Mouse (Mus musculus): Measurements from ENCODE around the gene Fbn1. TPM values are rescaled to one million over a fixed set of nuclear protein-coding genes. Genes with fewer than 3 reads are reported as not detected.

Fbn1 gene
- polyA plus RNA-seq (2015; fragmentation: Nextera tagmentation; extraction: Ambion mirVana) = 31.3 and 33.7 TPM in 2 replicates

- Histone ChIP-seq H3K9ac (ENCODE audit: low read length) (peak within 1 kb of the TSS; percentile 79), H3K4me2 (ENCODE audit: low read depth, low read length) (peak within 1 kb of the TSS; percentile 61), H3K9me3 (replicated peaks; ENCODE audit: control insufficient read depth, low read length) (no peaks in the 10 kb centered on the region), H3K27ac (ENCODE audit: low read length) (peak within 1 kb of the TSS; percentile 94), H3K36me3 (ENCODE audit: control insufficient read depth, insufficient read depth, low read length) (no peaks in the 10 kb centered on the region), H3K27me3 (ENCODE audit: control insufficient read depth, insufficient read depth, low read length) (peaks cover 14% of the 10 kb centered on the region), H3K4me1 (ENCODE audit: control insufficient read depth, insufficient read depth, low read length) (0 out of 2 replicates have a peak, but pooled peaks cover 9% of the 10 kb centered on the region), H3K4me3 (replicated peaks; ENCODE audit: low read length) (peak within 1 kb of the TSS; percentile 73)
- 84% methylated on average over 4 of the region's 4 CpGs for WGBS
- ATAC-seq (ENCODE audit: insufficient read depth, low FRiP score) = no peak
Observed at GRCm38 (mm10) chr2:125507893-125508292, at the start of gene Fbn1. Gene Fbn1, minus strand, starts transcription at chr2:125507993.

- Histone ChIP-seq H3K36me3 (ENCODE audit: control insufficient read depth, insufficient read depth, low read length) (no peaks in the 10 kb centered on the region), H3K9ac (ENCODE audit: low read length) (no peak overlapping the region), H3K4me3 (replicated peaks; ENCODE audit: low read length) (no peak overlapping the region), H3K27me3 (ENCODE audit: control insufficient read depth, insufficient read depth, low read length) (no peaks in the 10 kb centered on the region), H3K9me3 (replicated peaks; ENCODE audit: control insufficient read depth, low read length) (no peaks in the 10 kb centered on the region), H3K4me2 (ENCODE audit: low read depth, low read length) (no peak overlapping the region), H3K27ac (ENCODE audit: low read length) (no peak overlapping the region), H3K4me1 (ENCODE audit: control insufficient read depth, insufficient read depth, low read length) (no peaks in the 10 kb centered on the region)
- 69% methylated on average over 6 of the region's 6 CpGs for WGBS
- ATAC-seq (ENCODE audit: insufficient read depth, low FRiP score) = no peak
Observed at GRCm38 (mm10) chr2:125555830-125556229, 48.0 kb upstream of the Fbn1 start.

GRCm38 (mm10) chr2:125548806-125549578, 41.2 kb upstream of the Fbn1 start:
- Histone ChIP-seq H3K9ac (ENCODE audit: low read length) (no peak overlapping the region), H3K9me3 (replicated peaks; ENCODE audit: control insufficient read depth, low read length) (no peaks in the 10 kb centered on the region), H3K4me3 (replicated peaks; ENCODE audit: low read length) (no peak overlapping the region), H3K4me1 (ENCODE audit: control insufficient read depth, insufficient read depth, low read length) (no peaks in the 10 kb centered on the region), H3K27me3 (ENCODE audit: control insufficient read depth, insufficient read depth, low read length) (no peaks in the 10 kb centered on the region), H3K36me3 (ENCODE audit: control insufficient read depth, insufficient read depth, low read length) (no peaks in the 10 kb centered on the region), H3K27ac (ENCODE audit: low read length) (no peak overlapping the region), H3K4me2 (ENCODE audit: low read depth, low read length) (no peak overlapping the region)
- ATAC-seq (ENCODE audit: insufficient read depth, low FRiP score) = no peak
- WGBS = 40% methylated on average over 1 of the region's 1 CpGs

DNA sequence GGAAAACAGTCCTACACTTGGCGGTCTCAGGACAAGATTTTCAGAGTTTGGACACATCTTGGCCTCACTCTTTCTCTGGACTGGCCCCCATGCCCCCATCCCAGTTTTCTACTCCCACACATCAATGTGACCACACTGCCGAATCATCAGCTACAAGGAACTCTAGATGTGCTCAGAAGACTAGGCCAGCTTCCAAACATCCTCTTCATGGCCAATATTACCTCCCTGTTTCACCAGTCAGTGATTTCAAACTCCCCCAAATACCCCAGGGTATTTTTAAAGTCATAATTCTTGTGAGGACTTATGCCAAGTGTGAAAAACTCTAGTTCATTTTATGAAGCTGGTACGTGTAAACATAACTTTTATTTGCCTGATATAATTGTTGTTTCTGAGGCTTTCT, 37.2 kb upstream of the Fbn1 start:
- 76% methylated on average over 3 of the region's 3 CpGs for WGBS
- Histone ChIP-seq H3K9me3 (replicated peaks; ENCODE audit: control insufficient read depth, low read length) (no peaks in the 10 kb centered on the region), H3K27me3 (ENCODE audit: control insufficient read depth, insufficient read depth, low read length) (no peaks in the 10 kb centered on the region), H3K4me3 (replicated peaks; ENCODE audit: low read length) (no peak overlapping the region), H3K9ac (ENCODE audit: low read length) (no peak overlapping the region), H3K27ac (ENCODE audit: low read length) (no peak overlapping the region), H3K4me1 (ENCODE audit: control insufficient read depth, insufficient read depth, low read length) (no peaks in the 10 kb centered on the region), H3K4me2 (ENCODE audit: low read depth, low read length) (no peak overlapping the region), H3K36me3 (ENCODE audit: control insufficient read depth, insufficient read depth, low read length) (no peaks in the 10 kb centered on the region)
- ATAC-seq (ENCODE audit: insufficient read depth, low FRiP score) = no peak

- Histone ChIP-seq H3K9ac (ENCODE audit: low read length) (no peak overlapping the region), H3K27me3 (ENCODE audit: control insufficient read depth, insufficient read depth, low read length) (no peaks in the 10 kb centered on the region), H3K27ac (ENCODE audit: low read length) (no peak overlapping the region), H3K4me2 (ENCODE audit: low read depth, low read length) (no peak overlapping the region), H3K4me1 (ENCODE audit: control insufficient read depth, insufficient read depth, low read length) (no peaks in the 10 kb centered on the region), H3K9me3 (replicated peaks; ENCODE audit: control insufficient read depth, low read length) (no peaks in the 10 kb centered on the region), H3K4me3 (replicated peaks; ENCODE audit: low read length) (no peak overlapping the region), H3K36me3 (ENCODE audit: control insufficient read depth, insufficient read depth, low read length) (no peaks in the 10 kb centered on the region)
- ATAC-seq (ENCODE audit: insufficient read depth, low FRiP score) = no peak
- WGBS = 75% methylated on average over 1 of the region's 1 CpGs
Observed at GRCm38 (mm10) chr2:125543646-125544045, 35.9 kb upstream of the Fbn1 start.

DNA sequence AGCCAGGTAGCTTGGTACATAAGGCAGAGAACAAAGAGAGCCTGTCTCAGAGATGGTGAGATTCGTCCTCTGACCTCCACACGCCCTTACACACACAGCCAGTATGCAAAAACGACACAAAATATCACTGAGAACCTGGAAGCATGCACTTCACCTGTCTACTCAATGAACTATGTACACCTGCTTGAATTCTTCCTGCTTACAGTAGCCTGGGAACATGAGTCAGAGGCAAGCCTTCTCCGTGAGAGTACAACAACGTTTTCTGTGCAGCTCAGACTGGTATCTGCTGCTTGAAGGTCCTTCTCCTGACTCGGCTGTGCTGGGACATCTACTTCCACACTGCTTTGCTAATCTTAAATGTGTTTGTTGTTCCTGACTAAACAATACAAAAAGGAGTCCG, 33.7 kb upstream of the Fbn1 start:
- H3K4me2 ChIP-seq (ENCODE audit: low read depth, low read length) = no peak overlapping the region
- ATAC-seq (ENCODE audit: insufficient read depth, low FRiP score) = no peak
- no peaks in the 10 kb centered on the region for H3K9me3 ChIP-seq (replicated peaks; ENCODE audit: control insufficient read depth, low read length)
- no peak overlapping the region for H3K9ac ChIP-seq (ENCODE audit: low read length)
- H3K27me3 ChIP-seq (ENCODE audit: control insufficient read depth, insufficient read depth, low read length) = no peaks in the 10 kb centered on the region
- no peaks in the 10 kb centered on the region for H3K4me1 ChIP-seq (ENCODE audit: control insufficient read depth, insufficient read depth, low read length)
- no peak overlapping the region for H3K27ac ChIP-seq (ENCODE audit: low read length)
- H3K36me3 ChIP-seq (ENCODE audit: control insufficient read depth, insufficient read depth, low read length) = no peaks in the 10 kb centered on the region
- H3K4me3 ChIP-seq (replicated peaks; ENCODE audit: low read length) = no peak overlapping the region
- 63% methylated on average over 7 of the region's 7 CpGs for WGBS

DNA sequence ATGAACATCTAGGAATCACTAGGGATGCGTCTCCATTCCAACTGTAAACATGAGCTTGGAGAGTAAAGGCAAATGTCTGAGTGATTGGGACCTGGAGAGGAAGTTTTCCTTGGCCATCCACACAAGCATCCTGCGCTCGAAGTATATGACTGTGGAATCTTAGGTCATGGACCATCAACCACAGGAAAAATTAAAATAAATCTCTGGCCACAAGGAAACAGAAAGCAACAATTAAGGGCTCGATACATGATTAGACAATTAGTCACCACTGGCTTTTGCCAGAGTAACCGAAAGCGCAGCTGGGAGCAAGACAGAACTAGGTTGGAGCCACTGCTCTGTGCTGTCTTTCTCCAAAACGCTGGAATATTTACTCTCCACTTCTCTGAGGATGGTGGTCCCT, 32.8 kb upstream of the Fbn1 start:
- Histone ChIP-seq H3K36me3 (ENCODE audit: control insufficient read depth, insufficient read depth, low read length) (no peaks in the 10 kb centered on the region), H3K9ac (ENCODE audit: low read length) (no peak overlapping the region), H3K4me1 (ENCODE audit: control insufficient read depth, insufficient read depth, low read length) (no peaks in the 10 kb centered on the region), H3K4me3 (replicated peaks; ENCODE audit: low read length) (no peak overlapping the region), H3K9me3 (replicated peaks; ENCODE audit: control insufficient read depth, low read length) (no peaks in the 10 kb centered on the region), H3K27ac (ENCODE audit: low read length) (no peak overlapping the region), H3K27me3 (ENCODE audit: control insufficient read depth, insufficient read depth, low read length) (no peaks in the 10 kb centered on the region), H3K4me2 (ENCODE audit: low read depth, low read length) (no peak overlapping the region)
- ATAC-seq (ENCODE audit: insufficient read depth, low FRiP score) = no peak
- 73% methylated on average over 7 of the region's 7 CpGs for WGBS

DNA sequence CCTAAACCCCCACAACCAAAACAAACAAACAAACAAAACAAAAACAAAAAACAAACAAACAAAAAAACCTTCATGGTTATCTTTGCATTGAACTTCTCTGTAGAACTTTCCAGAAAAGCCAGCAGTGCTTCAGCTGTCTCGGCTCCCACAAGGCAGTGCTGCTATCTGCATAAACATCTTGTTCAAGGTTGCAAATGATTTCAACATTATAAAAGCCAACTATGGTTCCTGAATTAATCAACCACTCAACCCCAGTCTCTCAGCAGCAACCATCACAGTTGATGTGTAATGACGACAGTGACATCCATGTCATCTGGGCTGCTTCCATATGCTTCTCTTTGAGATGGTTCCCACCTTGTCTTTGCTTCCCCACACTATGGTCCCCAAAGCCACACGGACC, 31.8 kb upstream of the Fbn1 start:
- H3K27me3 ChIP-seq (ENCODE audit: control insufficient read depth, insufficient read depth, low read length) = no peaks in the 10 kb centered on the region
- H3K4me2 ChIP-seq (ENCODE audit: low read depth, low read length) = no peak overlapping the region
- no peaks in the 10 kb centered on the region for H3K4me1 ChIP-seq (ENCODE audit: control insufficient read depth, insufficient read depth, low read length)
- H3K9ac ChIP-seq (ENCODE audit: low read length) = no peak overlapping the region
- no peaks in the 10 kb centered on the region for H3K36me3 ChIP-seq (ENCODE audit: control insufficient read depth, insufficient read depth, low read length)
- H3K27ac ChIP-seq (ENCODE audit: low read length) = no peak overlapping the region
- H3K9me3 ChIP-seq (replicated peaks; ENCODE audit: control insufficient read depth, low read length) = no peaks in the 10 kb centered on the region
- WGBS = 87% methylated on average over 3 of the region's 3 CpGs
- H3K4me3 ChIP-seq (replicated peaks; ENCODE audit: low read length) = no peak overlapping the region
- no peak for ATAC-seq (ENCODE audit: insufficient read depth, low FRiP score)

- H3K9me3 ChIP-seq (replicated peaks; ENCODE audit: control insufficient read depth, low read length) = no peaks in the 10 kb centered on the region
- H3K9ac ChIP-seq (ENCODE audit: low read length) = no peak overlapping the region
- peak; percentile 86 for ATAC-seq (ENCODE audit: insufficient read depth, low FRiP score)
- no peaks in the 10 kb centered on the region for H3K27me3 ChIP-seq (ENCODE audit: control insufficient read depth, insufficient read depth, low read length)
- peak overlapping the region; percentile 51; the same call in 1 of the 2 replicates for H3K27ac ChIP-seq (ENCODE audit: low read length)
- no peak overlapping the region for H3K4me3 ChIP-seq (replicated peaks; ENCODE audit: low read length)
- H3K36me3 ChIP-seq (ENCODE audit: control insufficient read depth, insufficient read depth, low read length) = no peaks in the 10 kb centered on the region
- 50% methylated on average over 6 of the region's 6 CpGs for WGBS
- H3K4me1 ChIP-seq (ENCODE audit: control insufficient read depth, insufficient read depth, low read length) = 0 out of 2 replicates have a peak, but pooled peaks cover 3% of the 10 kb centered on the region
- H3K4me2 ChIP-seq (ENCODE audit: low read depth, low read length) = no peak overlapping the region
Observed at GRCm38 (mm10) chr2:125530665-125531064, 22.9 kb upstream of the Fbn1 start.
